Comparison of ENCODE assay signal across 9 mouse cellular contexts in the genomic region with DNA sequence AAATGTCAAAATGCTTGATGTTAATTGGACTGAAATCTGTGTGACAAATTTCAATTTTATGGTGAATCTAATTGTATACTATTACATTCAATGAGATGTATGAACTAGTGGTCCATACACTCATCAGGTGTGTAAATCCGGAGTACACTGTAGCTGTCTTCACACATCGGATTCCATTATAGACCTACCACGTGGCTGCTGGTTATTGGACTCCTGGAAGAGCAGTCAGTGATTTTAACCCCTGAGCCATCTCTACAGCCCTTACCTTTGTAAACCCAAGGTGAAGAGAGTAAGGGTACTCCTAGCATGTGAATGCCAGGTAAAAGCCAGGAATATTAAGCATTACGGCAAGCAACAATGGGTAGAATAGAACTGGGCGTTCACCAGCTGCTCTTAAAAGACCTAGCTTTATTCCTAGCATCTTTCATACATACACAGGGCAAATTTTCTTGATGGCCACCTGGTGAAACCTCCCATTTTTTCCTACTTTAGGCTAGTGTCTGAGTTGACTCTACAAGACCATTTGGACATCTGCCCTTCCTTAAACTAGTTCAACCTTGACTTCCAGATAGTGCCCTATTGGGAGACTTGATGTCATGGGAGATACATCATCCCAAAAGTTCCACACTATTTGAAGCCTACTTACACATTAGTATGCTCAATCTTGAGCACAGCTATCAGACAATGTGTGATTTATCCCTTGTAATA. TPM values are rescaled to one million over a fixed set of nuclear protein-coding genes. Genes with fewer than 3 reads are reported as not detected.
DNase-seq lines count a peak whose midpoint lies in the region; ATAC-seq and TF ChIP-seq lines count a peak whose summit lies in the region.
"Had no signal": no experiment of that assay in that cellular context is flagged by ENCODE, and none has a peak within 500 bp of the region (broad histone marks: within the 10 kb centered on the region; RNA-seq: fewer than 3 reads in every experiment).

No protein-coding gene starts in this region.

- peaks cover 48% of the 10 kb centered on the region for H3K36me3 ChIP-seq in G1E (replicated peaks)
- H3K36me3 ChIP-seq in hindbrain, embryonic 12.5 days = peaks cover 53% of the 10 kb centered on the region
- H3K36me3 ChIP-seq in midbrain, embryonic 11.5 days (ENCODE audit: control insufficient read depth, insufficient read depth, low read length) = peaks cover 24% of the 10 kb centered on the region

- H3K9ac ChIP-seq in hindbrain, embryonic 12.5 days = no peak overlapping the region
- H3K9ac ChIP-seq in midbrain, embryonic 11.5 days (ENCODE audit: low read length) = no peak overlapping the region

- H3K27ac ChIP-seq in hindbrain, embryonic 12.5 days = no peak overlapping the region
- no peak overlapping the region for H3K27ac ChIP-seq in midbrain, embryonic 11.5 days (ENCODE audit: low read depth, low read length)

- no peak for TF ChIP-seq CTCF in G1E (IDR thresholded peaks at IDR 0.05; ENCODE audit: low read depth, low read length)

- no peaks in the 10 kb centered on the region for H3K9me3 ChIP-seq in G1E (replicated peaks)
- H3K9me3 ChIP-seq in hindbrain, embryonic 12.5 days (replicated peaks) = no peaks in the 10 kb centered on the region
- H3K9me3 ChIP-seq in midbrain, embryonic 11.5 days (ENCODE audit: control insufficient read depth, low read length) = no peaks in the 10 kb centered on the region

- H3K4me3 ChIP-seq in G1E (ENCODE audit: low read depth, low read length) = no peak overlapping the region
- H3K4me3 ChIP-seq in hindbrain, embryonic 12.5 days = no peak overlapping the region
- H3K4me3 ChIP-seq in midbrain, embryonic 11.5 days (ENCODE audit: low read depth, low read length) = no peak overlapping the region

- WGBS in hindbrain, embryonic 12.5 days = 41% methylated on average over 5 of the region's 5 CpGs
- 38% methylated on average over 5 of the region's 5 CpGs for WGBS in midbrain, embryonic 11.5 days

- no peaks in the 10 kb centered on the region; the same call in 1 of the 2 replicates for H3K27me3 ChIP-seq in G1E (ENCODE audit: insufficient read depth, low read length)
- no peaks in the 10 kb centered on the region for H3K27me3 ChIP-seq in hindbrain, embryonic 12.5 days
- H3K27me3 ChIP-seq in midbrain, embryonic 11.5 days (ENCODE audit: control insufficient read depth, insufficient read depth, low read length) = no peaks in the 10 kb centered on the region

- ATAC-seq in CD4-positive, CD25-positive, alpha-beta regulatory T cell, adult 4 months = no peak
- ATAC-seq in G1E (ENCODE audit: extremely low read depth, insufficient number of reproducible peaks, low FRiP score, poor library complexity, severe bottlenecking) = 0 out of 2 replicates have a peak, but pooled peaks have one; percentile 15
- ATAC-seq in hindbrain, embryonic 12.5 days (ENCODE audit: low FRiP score) = peak; percentile 41
- ATAC-seq in midbrain, embryonic 11.5 days (ENCODE audit: low FRiP score) = peak; percentile 68

- intact Hi-C loops in left cerebral cortex, postnatal 14 days (cut with DNase I) = no loop called here

- H3K4me2 ChIP-seq in hindbrain, embryonic 12.5 days (replicated peaks) = no peak overlapping the region
- H3K4me2 ChIP-seq in midbrain, embryonic 11.5 days = no peak overlapping the region

- peak; percentile 35 for DNase-seq in CD4-positive, CD25-positive, alpha-beta regulatory T cell, adult 2 months (ENCODE audit: low read depth, low spot score)
- DNase-seq in G1E (ENCODE audit: low spot score) = no peak
- peak; percentile 96 for DNase-seq in midbrain, embryonic 11.5 days (ENCODE audit: low spot score, missing footprints)
- DNase-seq in left cerebral cortex, adult 18-20 months (ENCODE audit: low spot score in 2 of 2) = no peak
- no peak for DNase-seq in left cerebral cortex, postnatal 14 days (ENCODE audit: low spot score in 2 of 2)
- no peak for DNase-seq in layer of hippocampus, adult 9-11 months
- DNase-seq: spleen, adult 18-20 months had no signal

- peaks cover 10% of the 10 kb centered on the region; the same call in 1 of the 2 replicates for H3K4me1 ChIP-seq in G1E (ENCODE audit: insufficient read depth, low read depth, low read length)
- H3K4me1 ChIP-seq in hindbrain, embryonic 12.5 days = 0 out of 2 replicates have a peak, but pooled peaks cover 3% of the 10 kb centered on the region
- H3K4me1 ChIP-seq in midbrain, embryonic 11.5 days (ENCODE audit: control insufficient read depth, insufficient read depth, low read length) = no peaks in the 10 kb centered on the region

RNA-seq across cellular contexts. Expression of a gene that starts 10.2 kb away (rescaled TPM):
- polyA plus RNA-seq in CD4-positive, CD25-positive, alpha-beta regulatory T cell, adult 4 months (2017; shearing (Covaris generic)) = 1,000 to 10,000 TPM; 1,098 to 1,432 TPM
- total RNA-seq in G1E (2014; fragmentation: Nextera tagmentation) (906 TPM in 2 replicates), G1E (2017) (1,057 and 1,396 TPM in 2 replicates)
- polyA plus RNA-seq in G1E (2012) = 392 and 574 TPM in 2 replicates
- polyA plus RNA-seq in hindbrain, embryonic 12.5 days (2016; fragmentation: Nextera tagmentation; extraction: Ambion mirVana) = 2,304 and 2,598 TPM in 2 replicates
- 1,654 and 1,893 TPM in 2 replicates for polyA plus RNA-seq in midbrain, embryonic 11.5 days (2014; fragmentation: Nextera tagmentation; extraction: Ambion mirVana)
- total RNA-seq in left cerebral cortex, adult 18-20 months (2021) = 100 to 1,000 TPM; 436 to 466 TPM
- total RNA-seq in left cerebral cortex, postnatal 14 days (2021) = 100 to 1,000 TPM; 446 to 458 TPM

RNA-seq across cellular contexts. Expression of a gene that starts 10.7 kb away (rescaled TPM):
- 100 to 1,000 TPM; 577 to 675 TPM for polyA plus RNA-seq in CD4-positive, CD25-positive, alpha-beta regulatory T cell, adult 4 months (2017; shearing (Covaris generic))
- total RNA-seq in G1E (2014; fragmentation: Nextera tagmentation) (254 and 291 TPM in 2 replicates), G1E (2017) (523 and 598 TPM in 2 replicates)
- polyA plus RNA-seq in G1E (2012) = 72.8 and 98.2 TPM in 2 replicates
- 559 and 584 TPM in 2 replicates for polyA plus RNA-seq in hindbrain, embryonic 12.5 days (2016; fragmentation: Nextera tagmentation; extraction: Ambion mirVana)
- polyA plus RNA-seq in midbrain, embryonic 11.5 days (2014; fragmentation: Nextera tagmentation; extraction: Ambion mirVana) = 757 and 781 TPM in 2 replicates
- total RNA-seq in left cerebral cortex, adult 18-20 months (2021) = 100 to 1,000 TPM; 130 to 132 TPM
- 100 to 1,000 TPM; 143 to 159 TPM for total RNA-seq in left cerebral cortex, postnatal 14 days (2021)

RNA-seq across cellular contexts. Expression of a gene that starts 27.0 kb away (rescaled TPM):
- 1 to 10 TPM in 1 of 2 experiments, under 1 TPM in 1; 0.84 to 1.1 TPM for polyA plus RNA-seq in CD4-positive, CD25-positive, alpha-beta regulatory T cell, adult 4 months (2017; shearing (Covaris generic))
- total RNA-seq in G1E (2014; fragmentation: Nextera tagmentation) (not detected in 2 replicates), G1E (2017) (0.27 TPM in 1 of 2 replicates, not detected in the other)
- polyA plus RNA-seq in G1E (2012) = not detected in 2 replicates
- 3.8 and 4.5 TPM in 2 replicates for polyA plus RNA-seq in hindbrain, embryonic 12.5 days (2016; fragmentation: Nextera tagmentation; extraction: Ambion mirVana)
- 4.3 and 5.3 TPM in 2 replicates for polyA plus RNA-seq in midbrain, embryonic 11.5 days (2014; fragmentation: Nextera tagmentation; extraction: Ambion mirVana)
- total RNA-seq in left cerebral cortex, adult 18-20 months (2021) = 1 to 10 TPM; 1.8 to 1.9 TPM
- total RNA-seq in left cerebral cortex, postnatal 14 days (2021) = 1 to 10 TPM; 2.5 to 3.6 TPM

Comparison
In these comparisons a context has a peak if more than half of its experiments do, and no peak if none do; other contexts are left out.
1. DNase-seq: peak in CD4-positive, CD25-positive, alpha-beta regulatory T cell, adult 2 months (single experiment) and midbrain, embryonic 11.5 days (single experiment); none in G1E (single experiment), left cerebral cortex, adult 18-20 months (0 of 2), left cerebral cortex, postnatal 14 days (0 of 2) and layer of hippocampus, adult 9-11 months (single experiment).